Mouse (Mus musculus) spleen, embryonic (tissue): ENCODE measurements around the gene Pde4d.
"Not testable (repeated sequence)": the region's sequence is repeated elsewhere in the genome, so short reads cannot be mapped to it uniquely, and the experiment has no call there.

ENCODE experiments used
- CTCF ChIA-PET: fragments of 350-600 bp; sonication (Branson Sonifier 250); formaldehyde crosslinking; loops from one replicate; lab custom pipeline; 2022; lab: Charles Lee

Pde4d gene

GRCm38 (mm10) chr13:108686262-108686661 is 236.5 kb downstream of the Pde4d start:
- CTCF ChIA-PET: no interaction called here

DNA sequence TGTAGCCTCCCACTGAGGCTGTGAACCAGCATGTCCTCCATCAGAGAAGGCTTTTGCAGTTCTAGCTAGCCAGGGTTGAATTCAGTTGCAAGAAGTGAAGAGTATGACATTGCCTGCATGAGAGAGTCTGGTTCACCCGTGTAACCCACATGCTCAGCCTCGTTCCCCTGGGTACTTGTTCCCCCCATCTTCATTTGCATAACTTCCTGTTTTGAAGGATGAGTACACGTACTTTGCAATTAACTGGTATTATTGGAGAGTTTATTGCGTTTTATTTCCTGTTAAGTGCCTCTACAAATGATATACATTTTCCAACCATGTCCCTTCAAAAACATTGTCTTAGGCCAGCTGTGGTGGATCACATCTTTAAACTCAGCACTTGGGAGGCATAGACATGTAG is 237.1 kb downstream of the Pde4d start:
- CTCF ChIA-PET: no interaction called here

- CTCF ChIA-PET: interaction anchor here (0.5 kb wide), 1 partner anchor 8 kb away, joined by 3 read pairs; no protein-coding TSS in a partner anchor
Measured at GRCm38 (mm10) chr13:108692883-108693550, 243.3 kb downstream of the Pde4d start.

DNA sequence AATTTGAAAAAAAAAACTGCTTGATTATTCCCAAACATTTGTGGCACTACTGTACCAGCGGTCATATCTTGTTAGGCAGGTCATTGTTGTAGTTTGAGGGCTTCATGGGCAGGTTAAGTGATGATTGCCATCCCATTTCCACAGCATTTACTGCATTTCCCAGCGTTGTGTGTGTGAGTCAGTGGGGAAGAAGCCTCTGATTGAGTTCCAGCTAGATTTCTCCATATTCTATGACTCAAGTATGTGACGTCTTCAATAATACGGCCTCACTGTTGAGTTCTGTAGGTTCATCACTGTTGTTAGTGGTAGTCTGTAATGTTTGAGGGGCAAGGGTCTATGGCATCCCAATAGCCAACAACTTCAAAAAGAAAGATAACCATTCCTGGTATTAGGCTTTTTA is 255.7 kb downstream of the Pde4d start:
- CTCF ChIA-PET: no interaction called here

- CTCF ChIA-PET: no interaction called here
Measured at GRCm38 (mm10) chr13:108714032-108714431, 264.3 kb downstream of the Pde4d start.

DNA sequence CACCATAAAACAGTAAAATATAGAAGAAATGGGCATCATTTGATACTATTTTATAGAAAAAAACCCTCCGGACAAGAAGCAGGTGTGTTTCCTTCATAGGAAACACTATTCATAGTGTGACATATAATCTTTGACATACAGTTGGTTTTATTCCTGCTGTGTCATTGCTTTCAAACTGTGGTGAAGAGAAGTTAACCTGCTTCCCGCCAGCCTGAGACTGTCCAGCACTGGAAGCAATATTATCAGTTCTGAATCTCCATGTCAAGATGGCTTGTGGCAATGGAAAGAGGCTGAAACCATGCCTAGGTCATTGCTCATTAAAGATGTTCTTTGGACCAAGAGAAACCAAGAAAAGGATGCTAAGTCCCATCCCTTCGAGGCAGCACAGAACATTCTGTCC is 265.3 kb downstream of the Pde4d start:
- CTCF ChIA-PET: no interaction called here

- CTCF ChIA-PET: no interaction called here
Measured at GRCm38 (mm10) chr13:108722234-108722633, 272.5 kb downstream of the Pde4d start.

DNA sequence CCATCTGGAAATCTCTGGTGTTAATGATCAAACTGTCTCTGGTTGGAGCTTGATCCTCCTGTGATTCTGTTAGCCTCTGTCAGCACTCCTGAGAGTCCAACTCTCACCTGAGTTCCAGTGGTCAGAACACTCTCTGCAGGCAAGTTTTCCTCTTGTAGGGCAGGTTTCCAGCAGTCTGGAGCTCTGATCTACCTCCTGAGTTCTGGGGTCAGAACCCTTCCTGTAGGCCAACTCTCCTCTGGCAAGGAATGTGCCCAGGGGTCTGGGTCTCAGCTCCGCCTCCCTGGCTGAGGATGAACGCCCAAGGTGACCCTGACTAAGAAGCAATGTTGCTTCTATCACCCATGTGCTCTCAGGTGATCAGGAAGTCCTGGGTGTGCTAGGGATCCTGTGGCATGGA is 284.6 kb downstream of the Pde4d start:
- CTCF ChIA-PET: not testable (repeated sequence)

DNA sequence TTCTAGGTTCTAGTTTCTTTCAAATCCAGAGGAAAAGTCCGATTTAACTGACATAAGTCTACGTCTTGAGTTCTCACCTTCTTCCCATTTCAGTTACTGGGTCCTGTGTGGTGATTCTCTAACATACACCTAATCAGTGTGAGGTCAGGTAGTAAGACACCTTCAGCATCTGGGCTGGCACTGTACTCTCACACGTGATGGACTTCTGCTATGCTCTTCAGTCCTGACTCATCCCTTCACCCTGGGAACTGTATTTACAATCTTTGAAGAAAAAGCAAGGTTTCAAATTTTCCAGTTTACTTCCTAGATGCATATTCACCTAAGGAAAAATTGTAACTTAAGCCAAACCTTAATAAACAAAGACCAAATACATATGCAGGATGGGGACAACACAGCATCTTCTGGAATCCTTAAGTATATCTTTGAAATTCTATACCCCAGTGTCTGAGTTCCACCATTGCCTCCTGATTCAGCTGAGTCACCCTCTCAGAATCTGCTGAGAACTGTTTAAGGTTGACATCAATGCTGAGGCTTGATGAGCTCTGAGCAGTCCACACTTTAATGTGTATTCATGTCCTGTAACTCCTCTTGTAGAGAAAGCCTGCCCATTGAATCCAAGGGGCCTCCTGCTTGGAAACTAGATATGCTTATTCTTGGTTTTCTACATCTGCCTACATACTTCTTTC is 301.6 kb downstream of the Pde4d start:
- CTCF ChIA-PET: interaction anchor here (0.7 kb wide), 1 partner anchor 459 kb away, joined by 3 read pairs; no protein-coding TSS in a partner anchor

DNA sequence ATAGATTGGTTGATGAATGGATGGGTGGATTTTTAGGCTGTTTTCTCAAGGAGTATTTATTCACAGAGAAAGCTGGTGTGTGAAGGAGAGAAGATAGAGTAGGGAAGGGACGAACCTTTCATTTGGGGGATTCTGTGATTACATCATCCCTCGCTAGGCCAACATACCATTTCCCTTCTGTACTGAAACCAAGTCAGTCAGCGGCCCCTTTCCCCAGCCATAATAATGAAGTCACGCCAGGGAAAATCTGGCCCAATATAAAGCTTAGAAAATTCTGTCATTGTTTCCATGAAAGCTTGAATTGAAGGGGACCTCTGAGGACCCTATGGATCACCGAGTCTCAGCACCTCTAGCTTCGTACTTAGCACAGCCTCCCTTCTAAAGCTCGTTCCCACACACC is 307.7 kb downstream of the Pde4d start:
- CTCF ChIA-PET: no interaction called here

DNA sequence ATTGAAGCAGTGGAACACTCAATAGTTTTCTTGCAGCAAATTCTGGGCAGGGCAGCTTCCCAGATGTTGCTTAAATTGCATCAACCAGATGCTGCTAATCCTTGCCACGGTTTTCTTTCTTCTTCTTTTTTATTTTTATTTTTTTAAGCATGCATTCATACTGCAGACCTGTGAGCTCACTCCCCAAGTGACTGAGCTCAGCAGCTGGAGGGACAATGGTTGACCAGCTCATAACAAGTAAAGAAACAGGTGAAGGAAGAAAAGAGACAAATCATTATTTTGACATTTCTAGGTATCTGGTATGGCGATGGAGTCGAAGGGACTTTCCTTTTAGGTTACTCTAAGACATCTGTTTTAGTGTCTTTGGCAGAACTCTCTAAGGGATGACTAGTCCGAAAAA is 308.6 kb downstream of the Pde4d start:
- CTCF ChIA-PET: no interaction called here

- CTCF ChIA-PET: no interaction called here
Measured at GRCm38 (mm10) chr13:108759140-108759539, 309.4 kb downstream of the Pde4d start.

DNA sequence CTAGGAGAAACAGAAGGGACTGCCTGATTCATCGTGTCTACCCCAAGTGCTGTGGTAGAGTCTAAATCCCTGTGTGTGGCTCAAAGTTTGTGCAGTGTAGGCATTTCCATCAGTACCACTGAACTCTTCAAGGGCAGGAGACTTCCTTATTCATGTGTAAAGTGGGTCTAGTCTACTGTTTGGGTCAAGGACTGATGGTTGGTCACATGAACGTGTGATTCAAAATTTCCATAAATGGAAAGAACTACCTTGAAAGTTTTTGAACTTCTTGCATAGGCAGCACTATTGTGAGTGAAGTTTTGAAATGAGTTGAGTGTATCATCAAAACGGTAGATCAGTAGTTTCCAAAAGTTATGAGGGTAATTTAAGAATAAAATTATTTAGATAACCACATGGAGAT is 313.5 kb downstream of the Pde4d start:
- CTCF ChIA-PET: no interaction called here

GRCm38 (mm10) chr13:108766020-108766727 is 316.4 kb downstream of the Pde4d start:
- CTCF ChIA-PET: no interaction called here

DNA sequence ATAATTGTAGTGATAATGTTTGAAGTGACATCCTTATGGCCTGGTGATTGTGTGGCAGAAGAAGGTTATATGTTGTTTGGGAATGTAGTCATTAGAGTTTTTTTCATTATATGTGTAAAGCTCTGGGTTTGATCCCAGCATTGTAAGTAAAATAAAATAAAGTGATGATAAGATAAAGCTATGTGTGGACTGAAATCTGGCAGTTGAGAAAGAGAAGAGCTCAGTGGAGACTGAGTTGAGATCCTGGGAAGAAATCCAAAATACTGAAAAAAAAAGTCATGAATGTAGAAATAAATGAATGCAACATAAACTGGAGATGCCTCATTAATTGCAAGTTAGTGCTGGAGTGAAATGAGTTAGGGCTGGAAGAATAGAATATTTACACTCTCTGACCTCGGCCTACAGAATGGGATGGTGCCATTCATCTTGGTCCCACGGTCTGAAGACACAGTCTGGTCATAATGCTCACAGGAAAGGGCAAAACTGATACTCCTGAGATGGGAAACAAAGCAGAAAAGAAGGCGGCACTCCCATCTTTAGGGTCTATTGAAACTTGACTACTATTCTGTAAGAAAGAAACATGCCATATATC is 319.8 kb downstream of the Pde4d start:
- CTCF ChIA-PET: no interaction called here

GRCm38 (mm10) chr13:108772386-108772785 is 322.6 kb downstream of the Pde4d start:
- CTCF ChIA-PET: no interaction called here

- CTCF ChIA-PET: no interaction called here
Measured at GRCm38 (mm10) chr13:108774981-108775380, 325.2 kb downstream of the Pde4d start.

GRCm38 (mm10) chr13:108775882-108776281 is 326.1 kb downstream of the Pde4d start:
- CTCF ChIA-PET: no interaction called here

GRCm38 (mm10) chr13:108797620-108798019 is 347.9 kb downstream of the Pde4d start:
- CTCF ChIA-PET: not testable (repeated sequence)

DNA sequence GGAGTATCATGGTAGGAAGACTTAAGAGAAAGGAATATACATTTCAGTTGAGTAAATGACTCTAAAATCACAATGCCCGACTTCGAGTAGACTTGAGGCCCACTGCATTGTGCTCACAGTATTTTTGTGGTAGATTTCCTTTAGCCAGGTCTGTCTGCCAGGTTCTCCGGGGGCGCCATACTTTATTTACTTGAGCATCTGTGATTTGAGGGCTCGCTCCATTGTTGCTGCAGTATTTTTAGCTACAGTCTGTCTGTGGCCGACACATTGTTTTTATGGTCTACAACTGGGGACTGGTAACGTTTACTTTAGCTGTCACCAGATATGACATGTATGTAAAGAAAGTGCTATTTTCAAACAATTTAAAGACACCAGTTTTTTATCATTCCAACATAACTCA is 359.4 kb downstream of the Pde4d start:
- CTCF ChIA-PET: no interaction called here

DNA sequence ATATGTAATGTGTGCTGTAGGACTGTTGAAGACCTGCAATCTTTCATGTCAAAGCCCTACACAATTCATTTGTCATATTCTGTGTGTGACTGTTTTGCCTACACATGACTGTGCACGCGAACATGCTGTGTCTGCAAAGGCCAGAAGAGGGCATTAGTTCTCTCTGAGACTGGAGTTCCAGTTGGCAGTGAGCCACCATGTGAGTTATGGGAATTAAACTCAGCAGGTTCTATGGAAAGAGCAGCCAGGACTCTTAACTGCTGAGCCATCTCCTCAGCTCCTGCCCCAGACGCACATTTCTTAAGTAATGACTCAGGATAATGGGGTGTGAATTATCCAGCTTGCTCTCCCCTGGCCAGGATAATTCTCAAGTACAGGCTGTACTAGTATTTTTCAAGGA is 363.2 kb downstream of the Pde4d start:
- CTCF ChIA-PET: interaction anchor here (0.6 kb wide), 1 partner anchor 14 kb away, joined by 9 read pairs; no protein-coding TSS in a partner anchor

GRCm38 (mm10) chr13:108819846-108820408 is 370.2 kb downstream of the Pde4d start:
- CTCF ChIA-PET: no interaction called here
